Comparison of ENCODE assay signal across 8 mouse cellular contexts in the genomic region with DNA sequence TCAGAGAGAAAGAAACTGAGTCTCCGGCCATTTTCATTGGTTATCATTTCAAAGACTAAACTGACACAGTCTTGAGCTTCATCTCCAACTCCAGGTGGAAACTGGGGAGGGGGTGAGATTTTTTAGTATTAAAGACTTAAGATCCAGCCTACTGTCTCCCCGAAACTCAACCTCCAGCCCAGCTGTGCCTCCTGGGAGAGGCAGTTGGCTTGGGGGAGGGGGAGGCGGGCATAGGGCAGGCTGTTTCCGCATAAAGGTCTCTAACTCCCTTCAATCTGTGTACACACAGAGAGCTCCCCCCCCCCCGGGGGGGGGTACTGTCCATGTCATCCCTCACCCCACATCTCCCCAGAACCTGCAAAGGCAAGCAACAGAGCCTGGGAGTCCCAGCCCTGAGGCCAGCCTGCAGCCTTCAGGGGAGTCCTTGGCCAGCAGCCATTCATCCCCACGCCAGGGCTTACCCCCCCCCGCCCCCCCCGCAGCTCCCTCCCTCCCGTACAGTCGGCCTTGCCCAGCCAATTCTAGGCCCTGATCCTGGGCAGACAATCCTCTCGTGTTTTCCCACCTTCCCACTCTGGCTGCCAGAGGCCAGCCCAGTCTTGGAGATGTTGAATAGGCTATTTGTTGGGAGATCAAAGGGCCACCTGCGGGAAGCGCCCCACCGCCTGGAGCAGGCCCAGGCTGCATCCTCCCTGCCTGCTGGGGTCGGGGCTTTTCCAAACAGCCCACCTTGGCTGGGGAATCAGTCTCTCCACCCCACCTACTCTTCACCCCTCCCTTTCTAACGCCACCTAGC.
A peak's percentile ranks its signal among the peaks of the same experiment; 100 is the strongest.
DNase-seq lines count a peak whose midpoint lies in the region; ATAC-seq and TF ChIP-seq lines count a peak whose summit lies in the region.
"Had no signal": no experiment of that assay in that cellular context is flagged by ENCODE, and none has a peak within 500 bp of the region (broad histone marks: within the 10 kb centered on the region; RNA-seq: fewer than 3 reads in every experiment).

No protein-coding gene starts in this region.

- H3K27me3 ChIP-seq in hindbrain, embryonic 10.5 days (ENCODE audit: insufficient read depth, poor library complexity, severe bottlenecking): peaks cover 22% of the 10 kb centered on the region
- 0 out of 2 replicates have a peak, but pooled peaks cover 3% of the 10 kb centered on the region for H3K27me3 ChIP-seq in midbrain, postnatal 0 days (ENCODE audit: insufficient read depth, low read length)

- no peaks in the 10 kb centered on the region for H3K36me3 ChIP-seq in hindbrain, embryonic 10.5 days
- no peaks in the 10 kb centered on the region for H3K36me3 ChIP-seq in midbrain, postnatal 0 days (ENCODE audit: insufficient read depth, low read length)

- H3K9ac ChIP-seq in midbrain, postnatal 0 days (replicated peaks; ENCODE audit: low read length, poor library complexity, severe bottlenecking): no peak overlapping the region

- intact Hi-C loops in left cerebral cortex, adult 2 months (cut with DNase I): no loop called here

- no peak for TF ChIP-seq CTCF in midbrain, postnatal 0 days (IDR thresholded peaks at IDR 0.05)
- no peak for TF ChIP-seq CTCF in left cerebral cortex, adult 2 months (IDR thresholded peaks at IDR 0.05)

- DNase-seq in WW6 (ENCODE audit: low read depth, low spot score): peak; percentile 18
- peak; percentile 71 for DNase-seq in adrenal gland, postnatal 10 days
- DNase-seq in hindbrain, embryonic 10.5 days (ENCODE audit: low spot score): peak; percentile 56
- DNase-seq in midbrain, postnatal 0 days (ENCODE audit: low spot score): peak; percentile 44
- DNase-seq in left cerebral cortex, adult 2 months (ENCODE audit: extremely low spot score in 1 of 2, low spot score in 2 of 2): no peak
- DNase-seq in urinary bladder, postnatal 4 days (ENCODE audit: low spot score in 2 of 2): no peak
- no peak for DNase-seq in lung, postnatal 4 days
- DNase-seq: layer of hippocampus, postnatal 36 days had no signal

- no peaks in the 10 kb centered on the region for H3K9me3 ChIP-seq in hindbrain, embryonic 10.5 days
- H3K9me3 ChIP-seq in midbrain, postnatal 0 days (ENCODE audit: low read length): no peaks in the 10 kb centered on the region

- no peak overlapping the region for H3K4me2 ChIP-seq in midbrain, postnatal 0 days (ENCODE audit: low read depth, low read length, poor library complexity, severe bottlenecking)

- H3K4me3 ChIP-seq in hindbrain, embryonic 10.5 days: no peak overlapping the region
- no peak overlapping the region for H3K4me3 ChIP-seq in midbrain, postnatal 0 days (ENCODE audit: low read depth, low read length)
- H3K4me3 ChIP-seq in left cerebral cortex, adult 2 months: no peak overlapping the region

- WGBS in hindbrain, embryonic 10.5 days: 7% methylated on average over 16 of the region's 16 CpGs
- WGBS in midbrain, postnatal 0 days: 22% methylated on average over 13 of the region's 16 CpGs

- H3K27ac ChIP-seq in hindbrain, embryonic 10.5 days: peak overlapping the region; percentile 64
- H3K27ac ChIP-seq in midbrain, postnatal 0 days (ENCODE audit: low read depth, low read length): no peak overlapping the region
- no peak overlapping the region for H3K27ac ChIP-seq in left cerebral cortex, adult 2 months

- peak; percentile 41 for ATAC-seq in midbrain, postnatal 0 days (ENCODE audit: low FRiP score)

- peaks cover 59% of the 10 kb centered on the region for H3K4me1 ChIP-seq in hindbrain, embryonic 10.5 days (replicated peaks)
- H3K4me1 ChIP-seq in midbrain, postnatal 0 days (ENCODE audit: insufficient read depth, low read length): 0 out of 2 replicates have a peak, but pooled peaks cover 3% of the 10 kb centered on the region

Comparison
In these comparisons a context has a peak if more than half of its experiments do, and no peak if none do; other contexts are left out.
1. DNase-seq: peak in WW6 (single experiment), adrenal gland, postnatal 10 days (single experiment), hindbrain, embryonic 10.5 days (single experiment) and midbrain, postnatal 0 days (single experiment); none in left cerebral cortex, adult 2 months (0 of 2), urinary bladder, postnatal 4 days (0 of 2) and lung, postnatal 4 days (0 of 2).